Mouse (Mus musculus) testis, postnatal 10 days (tissue): ENCODE measurements at regions not wholly inside any gene's neighbourhood (a gene's known extent, or its start where the extent isn't known, plus 50 kb on each side); places are given as distances from the start of the nearest gene placed in this dataset.
"Not testable (repeated sequence)": the region's sequence is repeated elsewhere in the genome, so short reads cannot be mapped to it uniquely, and the experiment has no call there.

Experiments used
- DNase-seq: peaks from one replicate; pipeline ENCODE4 v3.0.0; 2021; ENCODE audit warnings: low spot score

GRCm38 (mm10) chr4:67141896-67142295, 314.5 kb downstream of the Tlr4 start:
- no peak for DNase-seq

- no peak for DNase-seq
Observed at GRCm38 (mm10) chr4:67148521-67148920, 321.1 kb downstream of the Tlr4 start.

- DNase-seq = no peak
Observed at GRCm38 (mm10) chr4:67162673-67163072, 335.3 kb downstream of the Tlr4 start.

GRCm38 (mm10) chr4:67167720-67168119, 340.3 kb downstream of the Tlr4 start:
- no peak for DNase-seq

- no peak for DNase-seq
Observed at GRCm38 (mm10) chr4:67187725-67188510, 360.5 kb downstream of the Tlr4 start.

GRCm38 (mm10) chr4:67190536-67190935, 363.2 kb downstream of the Tlr4 start:
- no peak for DNase-seq

- no peak for DNase-seq
Observed at GRCm38 (mm10) chr4:67194425-67194824, 367.0 kb downstream of the Tlr4 start.

GRCm38 (mm10) chr4:67196907-67197306, 369.5 kb downstream of the Tlr4 start:
- DNase-seq = no peak

GRCm38 (mm10) chr4:67208406-67208805, 381.0 kb downstream of the Tlr4 start:
- peak; percentile 88 for DNase-seq

GRCm38 (mm10) chr4:67213363-67213762, 386.0 kb downstream of the Tlr4 start:
- DNase-seq = no peak

GRCm38 (mm10) chr4:67224533-67224932, 397.1 kb downstream of the Tlr4 start:
- DNase-seq = no peak

- DNase-seq = no peak
Observed at GRCm38 (mm10) chr4:67229214-67229613, 401.8 kb downstream of the Tlr4 start.

- DNase-seq = no peak
Observed at GRCm38 (mm10) chr4:67273553-67273952, 446.2 kb downstream of the Tlr4 start.

- no peak for DNase-seq
Observed at GRCm38 (mm10) chr4:67301020-67301419, 473.6 kb downstream of the Tlr4 start.

GRCm38 (mm10) chr4:67301740-67302139, 474.4 kb downstream of the Tlr4 start:
- no peak for DNase-seq

- not testable (repeated sequence) for DNase-seq
Observed at GRCm38 (mm10) chr4:67320098-67320497, 492.7 kb downstream of the Tlr4 start.
